Mouse (Mus musculus): Measurements from ENCODE around the gene Gm14288. TPM values are rescaled to one million over a fixed set of nuclear protein-coding genes. Genes with fewer than 3 reads are reported as not detected.
"Not testable (repeated sequence)": the region's sequence is repeated elsewhere in the genome, so short reads cannot be mapped to it uniquely, and the experiment has no call there.

Gene Gm14288
- 1.4 and 4.8 TPM in 2 replicates for total RNA-seq (2014; rRNA removed)
- 2.2 and 3.5 TPM in 2 replicates for polyA plus RNA-seq (2015; fragmentation: Nextera tagmentation; extraction: Ambion mirVana)

DNA sequence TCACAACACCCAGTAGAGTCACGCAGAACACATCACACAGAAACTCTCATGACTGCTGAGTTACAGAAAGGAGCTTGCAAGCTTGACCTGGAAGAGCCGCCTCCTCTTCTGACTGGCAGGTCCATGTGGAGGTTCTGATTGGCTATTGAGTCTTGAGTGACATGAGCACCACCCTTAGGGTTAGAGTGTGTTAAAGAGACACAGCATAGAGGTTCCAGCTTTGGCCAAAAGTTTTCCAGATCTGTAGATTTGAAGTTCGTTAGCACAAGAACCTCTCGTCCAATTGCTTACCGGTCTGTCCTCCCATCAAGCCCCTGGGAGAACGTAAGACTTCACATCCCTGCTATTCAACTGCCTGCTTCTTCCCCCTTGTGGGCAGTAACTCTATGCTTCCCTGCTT lies at the start of gene Gm14288:
TSS of gene Gm14288 (minus strand) at position 101 of the 400 bp plus-strand sequence.
- not testable (repeated sequence) for ATAC-seq; H3K4me1 ChIP-seq (ENCODE audit: insufficient read depth, low read length); H3K27ac ChIP-seq; H3K9ac ChIP-seq (replicated peaks; ENCODE audit: low read length); H3K4me2 ChIP-seq (ENCODE audit: low read depth, low read length); H3K27me3 ChIP-seq (ENCODE audit: insufficient read depth, low read length); DNase-seq (ENCODE audit: low spot score); H3K36me3 ChIP-seq (ENCODE audit: insufficient read depth, low read length); H3K4me3 ChIP-seq (ENCODE audit: low read length); H3K9me3 ChIP-seq (ENCODE audit: low read length)
- WGBS, result no CpG with 5 or more reads among the region's 6 CpGs

DNA sequence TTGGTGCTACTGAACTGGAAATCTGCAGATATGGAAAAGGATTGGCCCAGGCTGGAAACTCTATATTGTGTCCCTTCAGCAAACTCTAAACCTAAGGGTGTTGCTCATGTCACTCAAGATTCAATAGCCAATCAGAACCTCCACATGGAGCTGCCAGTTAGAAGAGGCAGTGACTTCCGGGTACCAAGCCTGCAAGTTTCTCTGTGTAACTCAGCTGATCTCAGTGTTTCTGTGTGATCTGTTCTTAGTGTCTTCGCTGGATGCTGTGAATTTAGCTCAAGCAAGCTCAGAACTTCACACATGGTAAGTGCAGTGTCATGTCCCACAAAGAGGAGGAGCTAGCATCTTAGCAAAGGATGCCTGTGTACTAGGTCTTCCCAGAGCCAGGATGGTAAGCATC lies 59.7 kb downstream of the Gm14288 start, which contains the start of gene Gm2007:
TSS of gene Gm2007 (plus strand) at position 301 of the 400 bp plus-strand sequence.
- H3K9ac ChIP-seq (replicated peaks; ENCODE audit: low read length); H3K36me3 ChIP-seq (ENCODE audit: insufficient read depth, low read length); H3K4me3 ChIP-seq (ENCODE audit: low read length); H3K9me3 ChIP-seq (ENCODE audit: low read length); H3K4me2 ChIP-seq (ENCODE audit: low read depth, low read length); H3K4me1 ChIP-seq (ENCODE audit: insufficient read depth, low read length); H3K27ac ChIP-seq; H3K27me3 ChIP-seq (ENCODE audit: insufficient read depth, low read length); ATAC-seq; DNase-seq (ENCODE audit: low spot score): not testable (repeated sequence)
- WGBS, result no CpG with 5 or more reads among the region's 2 CpGs

Other genes with a start within 250 kb of the Gm14288 start
- not detected in 2 replicates for gene Gm11007, start 157.1 kb downstream of the Gm14288 start, total RNA-seq (2014; rRNA removed)
- not detected in 2 replicates for gene Gm11007, start 157.1 kb downstream of the Gm14288 start, polyA plus RNA-seq (2015; fragmentation: Nextera tagmentation; extraction: Ambion mirVana)
- gene Zfp969, start 97.4 kb downstream of the Gm14288 start, total RNA-seq (2014; rRNA removed), result 1.3 TPM in 1 of 2 replicates, not detected in the other
- gene Zfp969, start 97.4 kb downstream of the Gm14288 start, polyA plus RNA-seq (2015; fragmentation: Nextera tagmentation; extraction: Ambion mirVana), result 18.6 and 21.5 TPM in 2 replicates
- gene Gm2007, start 59.6 kb downstream of the Gm14288 start, total RNA-seq (2014; rRNA removed), result not detected in 2 replicates
- not detected in 2 replicates for gene Gm2007, start 59.6 kb downstream of the Gm14288 start, polyA plus RNA-seq (2015; fragmentation: Nextera tagmentation; extraction: Ambion mirVana)
- gene Gm6710, start 68.1 kb upstream of the Gm14288 start, total RNA-seq (2014; rRNA removed), result 11.0 and 12.7 TPM in 2 replicates
- gene Gm6710, start 68.1 kb upstream of the Gm14288 start, polyA plus RNA-seq (2015; fragmentation: Nextera tagmentation; extraction: Ambion mirVana), result 33.0 and 37.6 TPM in 2 replicates
- 1.7 and 5.5 TPM in 2 replicates for gene Zfp966, start 130.0 kb upstream of the Gm14288 start, total RNA-seq (2014; rRNA removed)
- gene Zfp966, start 130.0 kb upstream of the Gm14288 start, polyA plus RNA-seq (2015; fragmentation: Nextera tagmentation; extraction: Ambion mirVana), result 0.65 and 1.1 TPM in 2 replicates
- gene Gm2026, start 164.2 kb upstream of the Gm14288 start, total RNA-seq (2014; rRNA removed), result 9.6 and 15.8 TPM in 2 replicates
- 19.7 and 22.8 TPM in 2 replicates for gene Gm2026, start 164.2 kb upstream of the Gm14288 start, polyA plus RNA-seq (2015; fragmentation: Nextera tagmentation; extraction: Ambion mirVana)

Data from hindbrain, postnatal 0 days (tissue).